Mouse (Mus musculus) spleen, postnatal 10 days (tissue): ENCODE measurements at regions not wholly inside any gene's neighbourhood (a gene's known extent, or its start where the extent isn't known, plus 50 kb on each side); places are given as distances from the start of the nearest gene placed in this dataset.
A peak's percentile ranks its signal among the peaks of the same experiment; 100 is the strongest.
"Not testable (repeated sequence)": the region's sequence is repeated elsewhere in the genome, so short reads cannot be mapped to it uniquely, and the experiment has no call there.

Experiments
- DNase-seq, 2 experiments: peaks; one replicate each; pipeline ENCODE4 v3.0.0; 2021 to 2022; ENCODE audit warnings: low spot score in 2 of 2

GRCm38 (mm10) chr9:78769168-78769567 lies 153.8 kb downstream of the Cd109 start:
- DNase-seq, result peak in 1 of 2 experiments; percentile 20

- no peak for DNase-seq
Observed at GRCm38 (mm10) chr9:78773936-78774335, 158.6 kb downstream of the Cd109 start.

- peak in 1 of 2 experiments; percentile 26 for DNase-seq
Observed at GRCm38 (mm10) chr9:78775462-78775861, 160.1 kb downstream of the Cd109 start.

DNA sequence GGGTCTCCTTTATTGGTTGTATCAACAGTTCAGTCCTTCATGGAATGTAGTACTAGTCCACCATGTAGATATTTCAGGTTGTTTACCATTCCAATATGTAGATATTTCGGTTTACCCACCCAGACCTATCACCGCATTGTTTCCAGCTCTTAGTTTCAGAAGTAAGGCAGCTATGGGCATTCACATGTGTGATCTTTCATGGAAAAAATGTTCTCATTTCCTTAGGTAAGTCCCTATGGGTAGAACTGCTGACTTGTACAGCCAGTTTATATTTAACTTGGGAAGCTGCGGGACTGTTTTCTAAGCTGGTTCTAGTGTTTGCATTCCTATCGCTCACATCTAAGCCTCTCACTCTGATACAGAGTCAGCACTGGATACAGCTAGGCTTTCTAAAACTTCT lies 165.2 kb downstream of the Cd109 start:
- no peak for DNase-seq

- DNase-seq, result no peak
Observed at GRCm38 (mm10) chr9:78782297-78782696, 167.0 kb downstream of the Cd109 start.

DNA sequence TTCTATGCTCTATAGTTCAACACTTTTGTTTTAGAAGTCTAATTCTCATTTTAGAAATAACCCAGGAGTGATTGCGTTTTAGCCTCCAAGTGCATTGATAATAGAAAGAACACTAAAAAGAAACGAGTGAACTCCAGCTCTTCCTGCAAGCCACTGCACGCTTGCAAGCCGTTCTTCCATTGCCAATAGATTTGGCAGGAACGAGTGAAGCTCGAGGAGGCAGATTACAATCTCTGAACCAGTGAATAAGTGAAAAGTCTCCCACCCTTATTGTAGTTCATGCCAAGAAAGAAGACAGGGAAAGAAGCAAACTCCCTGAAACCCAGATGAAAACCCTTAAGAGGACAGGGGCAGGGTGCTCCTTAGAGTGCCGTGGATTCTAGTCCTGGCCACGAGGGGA lies 167.5 kb downstream of the Cd109 start:
- DNase-seq, result no peak

- DNase-seq, result no peak
Observed at GRCm38 (mm10) chr9:78787866-78788265, 172.5 kb downstream of the Cd109 start.

GRCm38 (mm10) chr9:78789703-78790102 lies 174.4 kb downstream of the Cd109 start:
- no peak for DNase-seq

DNA sequence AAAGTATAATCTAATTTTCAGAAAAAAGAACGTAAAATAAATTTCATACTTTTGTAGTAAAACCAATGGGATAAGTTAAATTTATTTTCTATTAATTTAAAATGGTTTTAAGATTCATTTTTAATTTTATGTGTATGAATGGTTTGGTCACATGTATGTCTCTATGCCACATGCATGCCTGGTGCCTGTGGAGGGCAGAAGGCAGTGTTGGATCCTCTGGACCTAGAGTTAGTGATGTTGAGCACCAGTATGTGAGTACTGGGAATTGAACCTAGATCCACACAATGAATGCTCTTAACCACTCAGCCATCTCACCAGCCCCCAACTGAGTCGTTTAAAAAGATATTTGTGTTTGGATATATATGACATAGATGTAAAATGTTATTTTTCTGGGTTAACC lies 174.8 kb downstream of the Cd109 start:
- no peak for DNase-seq

- DNase-seq, result no peak
Observed at GRCm38 (mm10) chr9:78795801-78796200, 180.5 kb downstream of the Cd109 start.

GRCm38 (mm10) chr9:78817221-78817620 lies 201.9 kb downstream of the Cd109 start:
- DNase-seq, result no peak

DNA sequence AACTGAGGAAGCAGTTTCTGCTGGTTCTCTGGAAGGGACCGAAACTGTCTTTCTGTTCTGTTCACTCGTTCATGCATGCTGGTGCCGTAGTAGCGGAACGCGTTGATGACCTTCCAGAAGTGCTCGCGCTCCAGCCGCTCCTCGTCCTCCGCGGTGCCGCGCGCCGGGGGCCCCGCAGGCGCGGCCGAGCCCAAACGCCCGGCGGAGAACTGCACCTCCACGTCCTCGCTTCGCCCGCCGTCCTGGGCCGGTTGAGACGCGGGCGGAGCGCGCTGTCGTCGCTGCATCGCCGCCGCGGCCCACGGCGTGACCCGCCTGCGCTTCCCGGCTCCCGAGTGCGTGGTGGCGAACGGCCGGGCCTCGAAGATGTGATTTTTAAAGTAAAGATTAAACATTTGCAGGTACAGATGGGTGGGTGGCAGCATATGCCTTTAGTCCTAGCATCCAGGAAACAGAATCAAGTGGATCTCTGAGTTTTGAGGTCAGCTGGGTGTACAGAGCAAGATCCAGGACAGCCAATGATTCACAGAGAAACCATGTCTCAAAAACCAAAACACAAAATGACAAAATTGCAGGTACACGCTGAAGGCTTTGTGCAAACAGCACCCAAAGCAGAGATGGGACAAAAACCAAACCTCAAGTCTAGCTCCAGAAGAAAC lies 206.3 kb downstream of the Cd109 start:
- peak; percentile 5 to 13 for DNase-seq

DNA sequence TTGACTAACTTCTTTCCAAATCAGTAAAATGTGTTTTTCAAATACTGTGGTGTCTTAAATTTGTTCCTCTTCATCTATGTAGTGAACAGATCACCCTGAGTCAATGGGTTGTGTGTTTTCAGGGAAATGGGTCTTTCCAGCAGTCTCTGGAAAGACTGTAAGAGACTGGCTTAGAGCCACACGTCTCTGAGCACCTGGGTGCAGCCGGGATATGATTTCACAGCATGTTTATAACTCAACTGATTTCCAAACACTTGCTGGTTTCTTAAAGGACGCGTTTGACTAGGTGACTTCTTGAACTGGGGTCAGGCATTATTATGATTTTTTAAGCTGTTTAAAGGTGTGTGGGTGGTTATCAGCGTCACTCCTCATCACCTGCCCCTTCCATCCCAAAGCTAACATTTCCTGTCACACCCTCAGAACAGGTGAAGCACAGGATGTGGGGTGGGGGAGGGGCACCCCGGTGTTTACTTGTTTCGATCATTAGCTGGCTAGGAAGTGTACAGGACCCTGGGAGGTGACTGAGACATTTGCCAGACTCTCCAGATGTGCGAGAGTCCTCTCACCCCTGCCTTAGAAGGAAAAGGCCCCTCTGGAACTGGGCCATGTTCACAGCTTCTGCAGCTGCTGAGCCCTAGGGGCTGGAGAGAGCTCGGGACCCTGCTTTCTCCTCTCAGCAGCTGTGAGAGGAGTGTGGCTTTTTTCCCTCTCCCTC lies 229.8 kb downstream of the Cd109 start:
- DNase-seq, result no peak

GRCm38 (mm10) chr9:78846110-78846509 lies 230.8 kb downstream of the Cd109 start:
- no peak for DNase-seq

GRCm38 (mm10) chr9:78847890-78848563 lies 232.7 kb downstream of the Cd109 start:
- no peak for DNase-seq

DNA sequence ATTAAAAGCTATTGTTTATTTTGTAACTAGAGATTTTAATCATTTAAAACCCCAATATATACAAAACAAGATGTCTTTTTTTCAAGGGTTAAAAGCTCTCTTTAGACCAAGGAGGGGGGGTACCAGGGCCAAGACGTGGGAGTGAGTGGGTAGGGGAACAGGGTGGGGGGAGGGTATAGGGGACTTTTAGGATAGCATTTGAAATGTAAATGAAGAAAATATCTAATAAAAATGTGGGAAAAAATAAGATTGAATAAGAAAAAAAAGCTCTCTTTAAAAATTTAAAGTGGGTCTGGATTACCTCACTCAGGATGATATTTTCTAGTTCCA lies 233.2 kb downstream of the Cd109 start:
- DNase-seq, result not testable (repeated sequence)

- no peak for DNase-seq
Observed at GRCm38 (mm10) chr9:78856981-78857380, 241.6 kb downstream of the Cd109 start.

- DNase-seq, result no peak
Observed at GRCm38 (mm10) chr9:78859956-78860355, 244.6 kb downstream of the Cd109 start.

DNA sequence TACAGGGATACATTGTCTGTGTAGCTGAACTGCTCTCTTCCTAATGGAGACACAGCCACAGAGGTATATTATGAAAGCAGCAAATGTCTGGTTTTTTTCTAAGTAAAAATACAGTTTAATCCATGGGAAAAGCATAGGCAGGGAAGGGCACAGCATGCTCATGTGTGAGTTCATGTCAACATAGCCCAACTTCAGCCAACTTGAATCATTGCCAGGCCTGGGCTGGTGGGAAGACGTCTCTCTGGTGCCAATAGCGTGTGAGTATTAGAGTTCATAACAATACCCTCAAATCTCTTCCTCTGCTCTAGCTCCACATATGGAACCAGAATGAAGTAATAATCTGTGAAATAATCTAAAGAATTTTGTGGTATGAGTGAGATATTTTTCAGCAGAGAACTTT lies 257.2 kb downstream of the Cd109 start:
- no peak for DNase-seq

DNA sequence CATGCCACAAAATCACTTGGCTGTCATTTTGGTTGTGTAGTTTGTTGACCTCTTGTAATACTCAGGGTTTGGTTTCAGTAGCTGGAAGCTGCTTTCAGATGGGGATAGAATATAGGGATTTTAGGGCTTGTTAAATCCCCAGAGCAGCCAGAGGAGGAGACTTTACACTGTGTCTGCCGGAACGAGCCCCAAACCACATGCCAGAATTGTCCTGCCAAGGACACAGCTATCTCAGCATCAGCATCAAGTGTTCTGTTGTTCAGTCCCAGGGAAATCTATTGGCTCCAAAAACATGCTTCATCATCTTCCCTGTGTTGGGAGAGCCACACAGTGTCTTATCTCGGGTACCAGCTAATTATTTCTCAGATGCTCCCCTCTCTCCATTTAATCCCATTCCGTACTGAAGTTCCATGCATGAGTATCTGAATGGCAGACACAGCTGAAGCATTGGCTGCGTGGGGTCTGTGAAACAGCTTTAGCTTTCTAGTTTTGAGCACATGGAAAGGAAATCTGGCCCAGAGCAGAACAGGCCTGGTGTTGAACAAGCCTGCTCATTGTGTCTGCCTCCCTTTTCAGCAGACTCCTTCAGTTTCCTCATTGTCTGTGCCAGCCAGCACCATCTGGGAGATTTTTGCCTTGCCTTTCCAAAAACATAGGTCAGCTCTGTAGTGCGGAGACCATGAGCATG lies 264.8 kb downstream of the Cd109 start:
- DNase-seq, result no peak

- no peak for DNase-seq
Observed at GRCm38 (mm10) chr9:78880643-78881306, 265.4 kb downstream of the Cd109 start.

DNA sequence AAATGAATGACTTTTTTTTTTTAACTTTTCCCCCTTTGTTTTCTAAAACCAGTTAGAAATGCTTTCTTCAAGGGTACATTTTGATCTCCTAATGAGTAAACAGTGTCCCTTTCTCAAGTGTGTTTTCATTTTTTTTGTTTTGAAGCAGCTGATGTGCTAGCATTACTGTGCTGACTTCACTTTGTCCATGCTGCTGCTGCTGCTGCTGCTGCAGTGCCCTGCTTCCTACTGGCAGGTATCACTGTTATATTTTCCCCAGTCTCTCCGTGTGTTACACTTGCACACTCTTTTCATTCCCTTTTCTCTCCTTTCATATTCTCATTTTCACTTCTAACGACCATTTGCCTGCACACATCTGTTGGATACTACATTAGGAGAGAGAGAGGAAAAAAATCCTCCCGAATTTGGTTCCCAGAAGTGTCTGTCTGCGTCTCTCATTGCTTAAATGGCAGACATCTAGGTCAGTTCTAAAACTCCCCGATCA lies 266.0 kb downstream of the Cd109 start:
- DNase-seq, result no peak
